Mouse (Mus musculus) urinary bladder, postnatal 14 days (tissue): Measurements from ENCODE around the gene Eif2b3.
A peak's percentile ranks its signal among the peaks of the same experiment; 100 is the strongest.

Source experiments
- DNase-seq: peaks from one replicate; pipeline ENCODE4 v3.0.0; 2021; ENCODE audit warnings: low spot score

Gene Eif2b3

DNA sequence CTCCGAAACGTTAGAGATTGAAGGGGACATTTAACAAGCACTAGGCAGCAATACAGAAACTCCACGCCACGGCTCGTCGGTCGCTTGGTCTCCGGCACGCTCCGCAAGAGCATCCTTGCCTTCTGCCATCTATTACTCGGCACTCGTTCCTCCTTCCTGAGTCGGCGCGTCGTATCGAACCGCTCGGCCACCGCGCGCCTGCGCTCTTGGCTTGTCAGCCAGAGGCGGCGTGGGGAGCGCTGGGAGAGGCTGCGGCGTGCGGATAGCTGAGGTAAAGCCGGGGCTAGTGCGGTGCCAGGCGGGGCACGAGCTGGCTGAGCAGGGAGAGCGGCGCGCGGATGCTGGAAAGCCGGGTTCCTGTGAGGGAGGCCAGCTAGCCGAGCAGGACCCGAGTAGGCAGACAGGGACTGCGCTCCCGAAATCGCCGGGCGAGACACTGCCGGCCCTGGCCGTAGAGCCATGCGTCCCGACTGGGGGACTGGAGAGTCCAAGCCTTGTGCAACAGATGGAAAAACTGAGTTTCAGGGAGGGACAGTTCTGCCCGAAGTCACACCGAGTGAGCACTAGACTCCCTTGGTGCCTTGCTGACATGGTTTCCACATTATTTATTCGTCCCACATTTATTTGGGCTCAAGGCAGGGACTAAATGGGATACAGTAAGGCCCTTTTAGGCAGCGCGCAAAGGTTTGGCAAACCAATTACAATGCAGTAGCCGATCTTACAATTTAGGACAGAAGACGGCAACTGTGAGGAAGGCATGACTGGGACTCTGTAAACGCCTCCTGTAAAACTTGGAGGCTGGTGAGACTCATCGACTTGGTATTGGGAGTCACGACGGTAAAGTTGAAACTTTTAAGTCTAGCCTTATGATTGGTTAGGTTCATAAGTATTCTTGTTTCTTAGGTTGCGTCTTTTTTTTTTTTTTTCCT, at the start of gene Eif2b3:
Gene Eif2b3 (plus strand): TSS at position 197 of the 929 bp plus-strand sequence.
- DNase-seq, result peak; percentile 90

DNA sequence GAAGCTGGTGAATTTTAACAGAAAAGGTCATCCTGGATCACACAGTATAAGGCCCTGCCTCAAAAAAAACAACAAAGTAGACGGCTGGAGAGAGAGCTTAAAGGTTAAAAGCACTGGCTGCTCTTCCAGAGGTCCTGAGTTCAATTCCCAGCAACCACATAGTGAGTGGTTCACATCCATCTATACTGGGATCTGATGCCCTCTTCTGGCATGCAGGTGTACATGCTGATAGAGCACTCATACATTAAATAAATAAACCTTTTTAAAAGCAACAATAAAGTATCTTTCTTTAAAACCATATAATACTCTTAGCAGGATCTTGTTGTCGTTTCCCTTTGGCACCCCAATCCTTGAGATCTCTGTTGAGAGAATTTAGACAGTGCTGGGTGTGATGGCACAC, 42.7 kb upstream of the Eif2b3 start:
- DNase-seq, result no peak

DNA sequence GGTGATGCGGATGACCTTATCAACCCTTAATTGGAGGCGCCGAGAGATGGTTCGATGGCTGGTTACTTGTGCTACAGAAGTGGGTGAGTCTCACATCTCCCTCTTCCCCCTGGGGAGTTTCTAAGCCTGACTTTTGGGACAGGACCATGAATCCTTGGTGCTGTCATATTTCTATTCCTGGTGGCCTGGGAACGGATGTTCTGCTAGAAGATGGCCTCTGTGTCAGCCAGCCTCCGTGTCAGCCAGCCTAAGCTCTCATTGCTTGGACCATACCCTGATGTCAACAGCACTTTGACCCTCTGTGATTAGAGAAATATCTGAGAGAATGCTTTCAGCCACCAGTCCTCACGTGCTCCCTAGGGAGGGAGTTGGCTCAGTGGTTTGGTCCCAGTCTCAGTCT, 33.5 kb upstream of the Eif2b3 start:
- no peak for DNase-seq

DNA sequence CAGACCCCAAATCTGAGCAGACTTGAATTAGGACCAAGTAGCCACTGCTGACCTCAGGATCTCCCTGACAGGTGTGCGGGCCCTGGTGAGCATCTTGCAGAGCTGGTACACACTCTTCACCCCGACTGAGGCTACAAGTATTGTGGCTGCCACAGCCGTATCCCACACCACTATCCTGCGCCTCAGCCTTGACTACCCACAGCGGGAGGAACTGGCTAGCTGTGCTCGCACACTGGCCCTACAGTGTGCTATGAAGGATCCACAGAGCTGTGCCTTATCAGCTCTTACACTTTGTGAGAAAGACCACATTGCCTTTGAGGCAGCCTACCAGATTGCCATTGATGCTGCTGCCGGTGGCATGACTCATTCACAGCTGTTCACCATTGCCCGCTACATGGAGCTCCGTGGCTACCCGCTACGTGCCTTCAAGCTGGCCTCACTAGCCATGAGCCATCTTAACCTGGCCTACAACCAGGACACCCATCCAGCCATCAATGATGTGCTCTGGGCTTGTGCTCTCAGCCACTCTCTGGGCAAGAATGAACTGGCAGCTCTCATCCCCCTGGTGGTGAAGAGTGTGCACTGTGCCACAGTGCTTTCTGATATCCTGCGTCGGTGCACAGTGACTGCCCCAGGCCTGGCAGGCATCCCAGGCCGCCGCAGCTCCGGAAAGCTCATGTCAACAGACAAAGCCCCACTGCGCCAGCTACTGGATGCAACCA, 32.6 kb upstream of the Eif2b3 start:
- DNase-seq, result peak; percentile 76

DNA sequence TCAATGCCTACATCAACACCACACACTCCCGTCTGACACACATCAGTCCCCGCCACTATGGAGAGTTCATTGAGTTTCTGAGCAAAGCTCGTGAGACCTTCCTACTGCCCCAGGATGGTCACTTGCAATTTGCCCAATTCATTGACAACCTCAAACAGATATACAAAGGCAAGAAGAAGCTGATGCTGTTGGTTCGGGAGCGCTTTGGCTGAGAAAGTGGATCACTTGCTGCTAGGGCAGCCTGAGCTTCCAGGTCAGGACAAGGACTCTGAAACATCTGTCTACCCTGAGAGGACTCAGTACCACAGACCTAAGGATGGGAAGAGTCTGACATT, 32.1 kb upstream of the Eif2b3 start:
- DNase-seq, result no peak

DNA sequence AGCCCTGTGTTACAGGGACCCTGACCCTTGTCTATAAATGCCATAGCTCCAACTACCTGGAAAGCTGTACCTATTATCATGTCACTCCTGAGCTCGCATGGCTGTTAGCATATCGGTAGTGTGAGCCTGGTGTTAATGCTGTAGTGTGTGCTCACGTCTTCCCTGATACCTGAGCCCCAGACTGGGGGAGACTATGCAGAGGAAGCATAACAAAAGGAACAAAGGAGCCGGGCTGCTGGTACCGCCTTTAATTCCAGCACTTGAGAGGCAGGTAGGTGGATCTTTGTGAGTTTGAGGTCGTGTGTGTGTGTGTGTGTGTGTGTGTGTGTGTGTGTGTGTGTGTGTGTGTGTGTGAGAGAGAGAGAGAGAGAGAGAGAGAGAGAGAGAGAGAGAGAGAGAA, 29.5 kb upstream of the Eif2b3 start:
- DNase-seq, result no peak

DNA sequence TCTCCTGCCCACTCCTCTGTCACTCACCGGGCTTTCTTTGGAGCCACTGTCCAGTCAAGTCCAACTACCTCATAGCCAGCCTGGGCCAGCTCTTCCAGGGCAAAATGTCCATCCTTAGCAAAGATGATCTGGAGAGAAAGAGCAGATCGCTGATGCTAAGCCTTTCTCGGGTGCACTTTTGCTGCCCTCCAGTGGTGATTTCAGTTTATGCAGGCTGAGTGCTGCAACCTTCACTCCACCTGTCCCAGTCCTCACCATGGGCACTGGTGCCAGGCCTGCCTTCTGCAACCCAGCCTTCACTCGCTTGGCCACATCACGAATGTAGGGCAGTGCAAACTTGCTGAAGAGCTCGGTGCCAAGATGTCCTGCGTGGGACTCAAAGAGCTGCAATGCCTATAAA, 27.8 kb upstream of the Eif2b3 start:
- DNase-seq, result peak; percentile 83

DNA sequence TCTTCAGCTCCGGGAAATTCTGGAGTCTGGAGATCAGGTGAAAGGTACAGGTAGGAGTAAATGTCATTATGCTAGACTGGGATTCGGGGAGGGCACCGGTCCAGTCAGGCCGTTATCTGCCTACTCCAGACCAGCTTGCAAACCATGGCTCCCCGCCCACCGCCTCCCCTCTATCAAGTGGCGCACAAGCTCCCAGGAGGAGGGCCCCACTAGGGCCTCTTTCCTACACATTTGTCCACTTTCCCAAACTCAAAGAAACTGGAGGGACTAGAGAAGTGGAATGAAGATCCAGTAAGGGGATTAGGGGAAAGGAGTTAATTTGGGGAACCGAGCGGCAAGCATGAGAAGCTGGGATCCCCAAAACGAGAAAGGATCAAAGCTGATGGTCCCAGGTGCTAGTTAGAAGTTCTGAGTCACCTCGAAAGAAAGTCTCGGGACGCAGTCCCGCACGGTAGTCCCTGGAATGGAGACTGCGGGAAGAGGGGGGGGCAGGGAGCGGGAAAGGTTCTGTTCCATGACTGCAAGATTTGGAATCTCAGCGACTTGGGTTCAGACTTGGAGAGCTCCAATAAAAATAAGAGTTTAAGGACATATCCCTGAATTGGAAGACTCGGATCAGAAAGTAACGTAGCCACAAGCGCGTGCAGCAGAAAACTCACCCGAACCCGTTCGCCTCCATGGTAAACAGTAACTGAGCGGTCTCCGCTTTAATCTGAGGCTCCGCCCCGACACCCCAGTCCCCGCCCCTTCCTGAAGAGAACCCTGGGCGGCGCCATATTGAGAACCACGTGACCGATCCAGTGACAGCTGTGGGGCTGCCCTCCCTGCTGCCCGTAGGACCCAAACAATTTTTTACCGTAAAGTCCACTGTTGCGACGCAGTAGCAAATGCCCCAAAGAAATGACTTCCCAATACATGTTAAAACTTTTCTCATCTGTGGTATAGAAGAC, 25.3 kb upstream of the Eif2b3 start, which contains the start of gene Urod:
Gene Urod (minus strand): TSS at position 742 of the 950 bp plus-strand sequence.
- DNase-seq, result peak; percentile 95

DNA sequence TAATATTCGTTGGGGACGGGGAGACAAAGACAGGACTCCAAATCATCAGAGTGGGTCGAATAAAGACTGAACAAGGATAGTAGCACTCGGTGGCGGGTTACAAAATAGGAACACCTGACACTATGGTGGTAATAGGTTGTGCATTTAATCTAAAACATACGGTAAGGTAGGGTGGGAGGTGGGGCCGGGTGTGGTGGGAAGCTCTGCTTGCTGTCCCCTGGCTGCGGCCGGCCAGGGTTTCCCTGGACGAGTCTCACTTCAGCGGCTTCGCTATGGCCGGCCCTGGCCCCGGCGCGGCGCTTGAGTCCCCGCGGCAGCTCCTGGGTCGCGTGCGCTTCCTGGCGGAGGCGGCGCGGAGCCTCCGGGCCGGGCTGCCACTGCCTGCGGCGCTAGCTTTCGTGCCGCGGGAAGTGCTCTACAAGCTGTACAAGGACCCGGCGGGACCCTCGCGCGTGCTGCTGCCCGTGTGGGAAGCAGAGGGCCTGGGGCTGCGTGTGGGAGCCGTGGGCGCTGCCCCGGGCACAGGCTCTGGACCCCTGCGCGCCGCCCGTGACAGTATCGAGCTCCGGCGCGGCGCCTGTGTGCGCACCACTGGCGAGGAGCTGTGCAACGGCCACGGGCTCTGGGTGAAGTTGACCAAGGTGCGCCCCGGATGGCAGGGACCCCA, 23.9 kb upstream of the Eif2b3 start, which contains the start of gene Hectd3:
Gene Hectd3 (plus strand): TSS at position 187 of the 667 bp plus-strand sequence.
- peak; percentile 48 for DNase-seq

DNA sequence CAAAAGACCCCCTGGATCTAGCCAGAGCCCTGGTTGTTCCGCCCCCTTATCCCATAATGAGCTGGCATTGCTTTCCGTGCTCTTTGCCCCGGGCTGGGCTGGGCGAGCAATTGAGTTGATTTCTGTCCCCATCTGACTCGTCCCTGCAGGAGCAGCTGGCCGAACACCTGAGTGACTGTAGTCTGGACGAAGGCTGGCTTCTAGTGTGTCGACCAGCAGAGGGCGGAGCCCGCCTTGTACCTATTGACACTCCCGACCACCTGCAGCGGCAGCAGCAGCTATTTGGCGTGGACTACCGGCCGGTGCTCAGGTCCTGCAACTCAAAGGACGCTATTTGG, 23.4 kb upstream of the Eif2b3 start:
- DNase-seq, result peak; percentile 62

DNA sequence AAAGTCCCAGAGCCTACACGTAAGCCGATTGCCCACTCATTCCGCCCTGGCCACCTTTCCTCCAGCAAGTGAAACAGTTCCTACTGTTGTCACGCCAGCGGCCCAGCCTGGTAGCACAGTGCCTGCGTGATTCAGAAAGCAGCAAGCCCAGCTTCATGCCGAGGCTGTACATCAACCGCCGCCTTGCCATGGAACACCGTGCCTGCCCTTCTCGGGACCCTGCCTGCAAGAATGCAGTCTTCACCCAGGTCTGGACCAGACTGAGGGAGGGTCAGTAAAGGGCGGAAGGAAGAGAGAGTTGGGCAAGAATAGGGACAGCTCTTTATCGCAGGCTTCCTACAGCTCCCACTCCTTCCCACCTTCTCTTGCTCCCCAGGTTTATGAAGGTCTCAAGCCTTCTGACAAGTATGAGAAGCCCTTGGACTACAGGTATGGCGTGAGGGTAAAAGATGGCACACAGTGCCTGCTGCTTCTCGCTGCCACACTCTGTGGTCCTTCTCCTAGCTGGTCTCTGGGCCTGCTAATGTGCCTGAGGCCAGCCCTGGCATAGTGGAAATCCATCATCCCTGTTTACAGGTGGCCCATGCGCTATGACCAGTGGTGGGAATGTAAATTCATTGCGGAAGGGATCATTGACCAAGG, 19.6 kb upstream of the Eif2b3 start:
- DNase-seq, result no peak

DNA sequence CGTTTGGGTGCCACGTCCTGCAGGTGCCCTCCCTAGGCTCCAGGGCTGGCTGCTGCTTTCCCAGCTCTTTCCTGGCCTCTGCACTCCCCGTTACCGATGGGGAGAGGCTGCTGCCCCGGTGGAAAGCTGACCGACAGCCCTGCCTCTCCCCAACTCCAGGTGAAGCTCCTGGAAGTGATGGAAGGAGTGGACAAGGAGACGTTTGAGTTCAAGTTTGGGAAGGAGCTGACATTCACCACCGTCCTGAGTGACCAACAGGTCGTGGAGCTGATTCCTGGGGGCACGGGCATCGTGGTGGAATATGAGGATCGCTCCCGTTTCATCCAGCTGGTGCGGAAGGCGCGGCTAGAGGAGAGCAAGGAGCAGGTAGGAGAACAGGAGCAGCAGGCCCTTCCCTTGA, 17.2 kb upstream of the Eif2b3 start:
- no peak for DNase-seq

DNA sequence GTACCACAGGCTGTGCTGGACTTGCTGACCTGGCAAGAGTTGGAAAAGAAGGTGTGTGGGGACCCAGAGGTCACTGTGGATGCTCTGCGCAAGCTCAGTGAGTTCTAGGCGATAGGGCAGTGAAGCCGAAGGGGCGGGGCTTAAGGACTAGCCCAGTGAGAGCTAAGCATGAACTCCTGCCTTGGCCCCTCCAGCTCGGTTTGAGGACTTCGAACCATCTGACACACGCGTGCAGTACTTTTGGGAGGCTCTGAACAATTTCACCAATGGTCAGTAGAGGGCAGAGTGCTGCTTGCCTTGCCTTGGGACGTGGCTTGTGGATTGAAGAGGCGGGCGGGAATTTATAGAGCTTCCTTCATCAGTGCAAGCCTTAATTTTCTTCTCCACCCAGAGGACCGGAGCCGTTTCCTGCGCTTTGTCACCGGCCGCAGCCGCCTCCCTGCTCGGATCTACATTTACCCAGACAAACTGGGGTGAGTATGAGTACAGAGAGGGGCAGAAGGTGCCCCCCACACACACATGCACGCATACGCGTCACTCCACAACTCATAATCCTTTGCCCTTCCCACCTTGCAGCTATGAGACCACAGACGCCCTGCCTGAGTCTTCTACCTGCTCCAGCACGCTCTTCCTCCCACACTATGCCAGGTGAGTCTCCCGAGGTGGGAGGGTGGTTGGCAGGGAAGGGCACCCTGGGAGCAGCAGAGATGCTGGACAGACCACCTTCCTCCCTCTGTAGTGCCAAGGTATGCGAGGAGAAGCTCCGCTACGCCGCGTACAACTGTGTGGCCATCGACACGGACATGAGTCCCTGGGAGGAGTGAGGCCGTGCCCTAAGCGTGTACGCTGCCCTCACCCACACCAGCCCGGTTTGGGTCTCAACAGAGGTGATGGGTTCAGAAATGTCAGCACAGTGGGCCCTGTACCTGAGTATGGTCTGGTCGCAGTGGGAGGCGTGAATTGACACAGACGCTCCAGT, 16.4 kb upstream of the Eif2b3 start:
- peak; percentile 64 for DNase-seq

DNA sequence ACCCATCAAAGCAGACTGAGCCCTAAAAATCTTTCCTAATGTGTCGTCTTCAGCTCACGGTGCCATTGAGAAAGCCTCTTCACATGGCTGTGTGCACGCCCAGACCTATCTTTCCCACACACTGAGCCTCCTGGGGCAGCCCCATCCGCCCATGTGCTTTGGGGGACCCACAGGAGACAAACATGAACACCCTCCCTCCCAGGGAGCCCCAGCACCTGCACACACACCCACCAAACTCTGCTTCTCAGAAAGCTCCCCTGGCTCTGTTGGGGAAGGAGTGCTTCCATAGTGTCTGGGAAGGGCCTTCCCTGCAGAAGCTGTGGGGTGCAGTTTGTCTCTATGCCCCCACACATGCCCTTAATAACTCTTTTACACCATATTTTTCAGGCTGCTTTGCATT, 14.6 kb upstream of the Eif2b3 start:
- no peak for DNase-seq

DNA sequence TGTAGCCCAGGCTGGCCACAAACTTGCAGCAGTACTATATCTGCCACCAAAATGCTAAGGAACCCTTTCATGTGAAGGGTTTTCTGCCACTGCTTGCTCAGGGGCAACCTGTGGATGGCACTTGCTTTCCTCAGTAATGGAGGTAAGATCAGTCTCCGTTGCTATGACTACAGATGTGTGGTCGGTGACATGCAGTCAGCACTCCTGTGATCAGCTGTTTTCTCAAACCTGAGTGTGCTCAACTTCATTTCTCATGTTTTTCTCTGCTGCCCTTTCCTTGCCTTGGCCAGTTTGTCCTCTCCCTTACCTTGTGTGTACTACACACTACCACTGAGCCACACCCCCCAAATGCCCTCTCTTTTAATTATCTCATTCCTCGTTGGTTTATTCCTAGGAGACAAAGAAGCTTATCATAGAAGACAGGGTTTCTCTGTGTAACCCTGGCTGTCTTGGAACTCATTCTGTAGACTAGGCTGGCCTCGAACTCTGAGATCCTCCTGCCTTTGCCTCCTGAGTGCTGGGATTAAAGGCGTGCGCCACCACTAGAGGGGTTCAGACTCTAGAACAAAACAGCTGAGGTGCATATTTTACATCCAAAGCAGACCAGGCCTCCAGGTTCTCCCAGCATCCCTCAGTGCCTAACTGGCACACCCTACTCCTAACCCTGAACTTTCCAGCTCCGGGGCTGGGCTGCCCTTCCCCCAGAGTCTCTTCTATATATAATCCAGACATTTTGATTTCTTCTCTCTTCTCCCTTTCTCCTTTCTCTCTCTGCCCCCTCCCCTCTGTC, 13.4 kb upstream of the Eif2b3 start:
- no peak for DNase-seq

DNA sequence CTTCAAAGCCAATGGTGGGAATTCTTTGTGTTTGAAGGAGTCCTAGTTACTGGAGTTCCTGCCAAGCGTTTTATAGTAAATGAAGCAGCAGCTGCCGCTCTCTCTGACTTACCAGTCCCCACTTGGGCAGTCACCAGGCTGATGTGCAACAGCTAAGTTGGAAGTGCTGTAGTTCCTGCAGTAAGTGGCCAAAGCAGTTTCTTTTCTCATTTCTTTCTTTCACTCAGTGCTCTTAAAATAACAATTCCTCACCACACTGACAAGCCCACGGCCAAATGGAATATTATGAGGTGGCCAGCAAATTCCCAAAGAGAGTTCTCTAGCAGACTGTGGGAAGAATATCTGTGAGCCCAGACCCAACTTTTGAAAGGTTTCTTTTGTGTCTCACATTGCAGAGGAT, 12.1 kb upstream of the Eif2b3 start:
- no peak for DNase-seq

DNA sequence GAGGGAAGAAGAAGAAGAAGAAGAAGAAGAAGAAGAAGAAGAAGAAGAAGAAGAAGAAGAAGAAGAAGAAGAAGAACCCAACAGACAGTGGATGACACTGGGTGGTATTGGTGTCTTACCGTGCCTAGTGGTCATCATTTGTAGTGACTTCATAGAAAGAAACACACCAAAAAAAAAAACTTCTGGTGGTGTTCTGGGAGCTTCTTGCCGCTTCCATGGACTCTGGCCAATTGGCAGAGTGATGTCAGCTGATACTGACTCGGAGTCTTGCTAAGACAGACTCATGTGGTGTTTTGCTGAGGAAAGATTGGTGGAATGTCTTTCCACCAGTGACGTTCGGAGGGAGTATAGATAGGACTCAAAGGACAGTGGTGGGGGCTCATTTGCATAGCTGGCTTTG, 9.0 kb upstream of the Eif2b3 start:
- DNase-seq, result no peak

DNA sequence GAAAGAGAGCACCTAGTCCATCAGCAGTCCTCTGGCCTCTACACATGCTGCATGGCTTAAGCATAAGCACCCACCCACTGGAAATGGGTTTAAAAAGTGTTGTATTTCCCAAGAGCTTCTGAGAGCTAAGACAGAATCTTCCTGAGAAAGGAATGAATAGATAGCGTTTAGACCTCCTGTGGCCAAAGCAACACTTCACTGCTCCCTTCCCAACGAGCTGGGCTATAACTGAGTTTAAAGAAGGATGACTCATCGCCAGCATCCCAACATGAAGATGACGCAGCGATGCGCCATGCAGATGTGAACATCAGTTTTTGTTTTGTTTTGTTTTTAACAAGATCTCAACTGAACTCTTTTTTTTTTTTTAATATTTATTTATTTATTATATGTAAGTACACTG, 5.6 kb upstream of the Eif2b3 start:
- no peak for DNase-seq

DNA sequence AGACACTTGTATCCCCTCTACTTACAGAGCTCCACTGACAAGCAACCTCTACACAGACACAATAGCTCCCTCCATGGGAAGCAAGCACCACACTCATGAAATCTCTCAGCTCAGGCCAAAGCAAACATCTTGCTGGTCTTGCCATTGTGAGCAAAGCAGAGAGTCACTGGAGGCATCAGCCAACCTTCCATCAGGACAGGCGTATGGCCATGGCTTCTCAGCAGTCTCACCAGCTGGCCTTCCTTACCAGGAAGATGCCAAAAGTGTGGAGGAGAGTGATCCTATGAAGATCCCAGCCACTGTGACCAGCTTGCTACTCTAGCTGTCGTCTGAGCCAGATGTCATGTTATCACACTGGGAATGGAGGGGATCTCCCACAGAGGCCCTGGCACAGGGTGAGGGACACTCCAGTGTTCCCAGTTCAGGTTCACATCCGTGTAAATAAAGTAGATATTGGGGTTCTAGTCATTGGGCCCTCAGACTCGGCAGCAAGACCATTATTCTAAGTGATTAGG, 4.2 kb upstream of the Eif2b3 start:
- no peak for DNase-seq
